Mouse (Mus musculus) kidney, adult 2 months (tissue): ENCODE measurements at regions not wholly inside any gene's neighbourhood (a gene's known extent, or its start where the extent isn't known, plus 50 kb on each side); places are given as distances from the start of the nearest gene placed in this dataset.

Experiments
- DNase-seq: peaks from one replicate; pipeline ENCODE4 v3.0.0; 2021
- H3K27ac ChIP-seq: fragments of 200-500 bp; 2 replicates; pipeline ENCODE4 v1.5.1; 2012; ENCODE audit warnings: low read depth, low read length, control low read depth, inconsistent platforms; ENCODE audit not compliant: insufficient read depth
- H3K27me3 ChIP-seq: fragments of 200-500 bp; replicated peaks from 2 replicates; pipeline ENCODE4 v1.6.1; 2012; ENCODE audit warnings: mild to moderate bottlenecking, moderate library complexity, low read length, inconsistent platforms; ENCODE audit not compliant: control insufficient read depth, insufficient read depth
- H3K36me3 ChIP-seq: fragments of 200-500 bp; 2 replicates; pipeline ENCODE4 v1.6.1; 2012; ENCODE audit warnings: mild to moderate bottlenecking, moderate library complexity, low read length, inconsistent platforms; ENCODE audit not compliant: control insufficient read depth, insufficient read depth
- H3K4me1 ChIP-seq: fragments of 200-500 bp; 2 replicates; pipeline ENCODE4 v1.6.1; 2011; ENCODE audit warnings: low read length; ENCODE audit not compliant: control insufficient read depth, insufficient read depth
- H3K4me3 ChIP-seq: fragments of 200-500 bp; 2 replicates; pipeline ENCODE4 v1.5.1; 2011; ENCODE audit warnings: mild to moderate bottlenecking, low read depth, low read length, control low read depth; ENCODE audit not compliant: insufficient read depth
- CTCF ChIP-seq: fragments of 200-500 bp; conservative IDR thresholded peaks from 2 replicates; pipeline ENCODE4 v1.5.1; 2011; ENCODE audit warnings: low read depth, mild to moderate bottlenecking, control low read depth, low read length, moderate library complexity, mixed read lengths; ENCODE audit not compliant: insufficient read depth, insufficient read length
- POLR2A ChIP-seq: fragments of 200-500 bp; IDR thresholded peaks from one replicate; pipeline ENCODE4 v1.6.1; 2011; ENCODE audit warnings: low read depth, low read length, control low read depth
- WGBS: fragments of 180-500 bp; shearing (Covaris S2); methylation state at CpG from one replicate; pipeline ENCODE4 v1.1.7; 2018; 5-methylcytosine and 5-hydroxymethylcytosine counted together

DNA sequence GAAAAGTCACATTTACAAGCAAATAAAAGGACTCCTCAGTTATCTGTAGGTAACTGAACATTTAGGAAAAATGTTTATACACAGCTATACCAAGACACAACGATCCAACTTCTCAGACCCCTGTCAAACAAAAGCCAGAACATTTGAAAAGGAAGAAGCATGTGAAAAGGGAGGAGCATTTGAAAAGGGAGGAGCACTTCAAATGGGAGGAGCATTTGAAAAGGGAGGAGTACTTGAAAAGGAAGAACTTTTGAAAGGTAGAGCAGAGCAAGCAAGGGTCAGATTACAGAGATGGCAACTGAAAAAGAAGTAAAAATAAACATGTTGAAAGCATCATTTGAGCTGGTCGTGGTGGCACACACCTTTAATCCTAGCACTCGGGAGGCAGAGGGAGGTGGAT lies 318.3 kb downstream of the Zfp706 start:
- no peaks in the 10 kb centered on the region for H3K36me3 ChIP-seq
- TF ChIP-seq POLR2A (no peak), CTCF (no peak)
- H3K27me3 ChIP-seq: no peaks in the 10 kb centered on the region
- WGBS: 81% methylated on average over 3 of the region's 3 CpGs
- no peaks in the 10 kb centered on the region for H3K4me1 ChIP-seq
- H3K27ac ChIP-seq: no peak overlapping the region
- no peak for DNase-seq
- H3K4me3 ChIP-seq: no peak overlapping the region

DNA sequence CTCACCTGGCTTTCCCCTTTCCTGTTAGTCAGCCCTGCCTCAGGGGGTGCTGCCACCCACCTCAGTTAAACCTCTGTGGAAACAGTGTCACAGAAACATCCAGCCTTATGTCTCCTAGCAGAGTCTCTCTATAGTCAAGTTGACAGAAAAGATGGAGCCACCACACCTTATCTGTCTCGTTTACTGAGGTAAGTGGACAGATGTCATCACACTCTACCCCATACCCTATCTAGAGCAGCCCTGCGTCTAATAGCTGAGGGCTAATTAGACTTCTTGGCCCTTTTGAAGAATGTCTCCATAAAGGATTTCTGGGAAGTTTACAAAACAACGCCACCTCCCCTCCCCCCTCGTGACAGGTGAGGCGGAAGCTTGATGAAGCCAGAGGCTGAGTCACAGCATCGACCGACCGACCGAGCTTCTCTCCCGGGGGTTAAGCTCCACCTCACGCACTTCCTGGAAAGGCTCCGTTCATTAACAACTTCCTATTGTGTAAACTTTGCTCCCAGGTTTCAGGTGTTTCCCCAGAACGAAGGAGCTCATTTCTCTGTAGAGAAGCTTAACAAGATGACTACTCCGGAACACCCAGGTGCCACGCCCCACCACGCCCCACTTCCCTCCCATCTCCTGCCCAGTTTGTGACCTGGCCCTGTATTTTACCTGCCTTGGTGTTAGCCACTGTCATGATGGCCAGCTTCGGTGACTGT lies 319.4 kb downstream of the Zfp706 start:
- Histone ChIP-seq H3K4me1 (no peaks in the 10 kb centered on the region), H3K36me3 (no peaks in the 10 kb centered on the region), H3K27me3 (no peaks in the 10 kb centered on the region), H3K4me3 (no peak overlapping the region), H3K27ac (no peak overlapping the region)
- DNase-seq: no peak
- TF ChIP-seq CTCF (no peak), POLR2A (no peak)
- WGBS: 9% methylated on average over 17 of the region's 17 CpGs

DNA sequence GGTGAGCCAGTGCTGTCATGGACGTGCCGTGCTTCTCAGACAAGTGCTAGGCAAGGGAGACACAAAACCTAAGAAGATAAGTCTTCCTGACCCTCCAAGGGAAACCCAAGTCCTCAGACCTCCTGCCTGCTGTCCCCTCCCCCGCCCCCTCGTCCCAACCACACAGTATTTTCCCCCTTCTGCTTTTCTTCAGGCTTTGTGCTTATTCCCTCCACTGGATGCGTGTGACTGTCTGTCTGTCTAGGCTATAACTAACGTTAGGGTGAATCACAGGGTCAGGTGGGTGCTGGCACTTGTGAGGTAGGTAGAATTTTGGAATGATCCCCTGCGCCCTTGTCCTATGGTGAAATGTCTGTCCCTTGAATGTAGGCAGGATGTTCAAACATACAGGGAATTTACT lies 322.9 kb downstream of the Zfp706 start:
- H3K27ac ChIP-seq: no peak overlapping the region
- WGBS: 80% methylated on average over 7 of the region's 7 CpGs
- H3K36me3 ChIP-seq: no peaks in the 10 kb centered on the region
- TF ChIP-seq POLR2A (no peak), CTCF (no peak)
- no peak for DNase-seq
- H3K4me1 ChIP-seq: 0 out of 2 replicates have a peak, but pooled peaks cover 4% of the 10 kb centered on the region
- H3K4me3 ChIP-seq: no peak overlapping the region
- H3K27me3 ChIP-seq: no peaks in the 10 kb centered on the region

DNA sequence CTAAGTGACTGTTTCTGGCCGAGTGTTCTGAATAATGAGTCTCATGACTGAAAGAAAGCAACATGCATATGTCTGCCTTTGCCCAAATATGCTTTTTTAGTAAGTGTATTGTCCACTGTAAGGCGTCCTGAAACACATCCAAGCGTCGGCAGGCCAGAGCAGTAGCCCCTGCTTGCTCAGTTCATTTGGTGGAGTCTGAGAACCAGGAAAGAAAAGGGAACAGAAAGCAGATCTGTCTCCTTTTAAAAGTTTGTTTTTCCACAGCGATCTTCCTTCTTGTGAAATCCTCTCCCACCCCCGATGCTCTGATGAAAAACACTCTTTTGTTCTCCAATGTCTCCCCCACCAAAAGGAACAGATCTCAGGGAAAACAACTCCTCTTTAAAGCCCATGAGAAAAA lies 324.7 kb downstream of the Zfp706 start:
- no peaks in the 10 kb centered on the region for H3K36me3 ChIP-seq
- DNase-seq: no peak
- 50% methylated on average over 6 of the region's 6 CpGs for WGBS
- 0 out of 2 replicates have a peak, but pooled peaks cover 4% of the 10 kb centered on the region for H3K4me1 ChIP-seq
- no peak overlapping the region for H3K27ac ChIP-seq
- no peaks in the 10 kb centered on the region for H3K27me3 ChIP-seq
- TF ChIP-seq POLR2A (no peak), CTCF (no peak)
- no peak overlapping the region for H3K4me3 ChIP-seq

- no peaks in the 10 kb centered on the region for H3K27me3 ChIP-seq
- H3K4me3 ChIP-seq: no peak overlapping the region
- DNase-seq: no peak
- no peak overlapping the region for H3K27ac ChIP-seq
- WGBS: 76% methylated on average over 5 of the region's 5 CpGs
- H3K4me1 ChIP-seq: 0 out of 2 replicates have a peak, but pooled peaks cover 4% of the 10 kb centered on the region
- TF ChIP-seq CTCF (no peak), POLR2A (no peak)
- H3K36me3 ChIP-seq: no peaks in the 10 kb centered on the region
Measured at GRCm38 (mm10) chr15:36682159-36682558, 325.4 kb downstream of the Zfp706 start.

DNA sequence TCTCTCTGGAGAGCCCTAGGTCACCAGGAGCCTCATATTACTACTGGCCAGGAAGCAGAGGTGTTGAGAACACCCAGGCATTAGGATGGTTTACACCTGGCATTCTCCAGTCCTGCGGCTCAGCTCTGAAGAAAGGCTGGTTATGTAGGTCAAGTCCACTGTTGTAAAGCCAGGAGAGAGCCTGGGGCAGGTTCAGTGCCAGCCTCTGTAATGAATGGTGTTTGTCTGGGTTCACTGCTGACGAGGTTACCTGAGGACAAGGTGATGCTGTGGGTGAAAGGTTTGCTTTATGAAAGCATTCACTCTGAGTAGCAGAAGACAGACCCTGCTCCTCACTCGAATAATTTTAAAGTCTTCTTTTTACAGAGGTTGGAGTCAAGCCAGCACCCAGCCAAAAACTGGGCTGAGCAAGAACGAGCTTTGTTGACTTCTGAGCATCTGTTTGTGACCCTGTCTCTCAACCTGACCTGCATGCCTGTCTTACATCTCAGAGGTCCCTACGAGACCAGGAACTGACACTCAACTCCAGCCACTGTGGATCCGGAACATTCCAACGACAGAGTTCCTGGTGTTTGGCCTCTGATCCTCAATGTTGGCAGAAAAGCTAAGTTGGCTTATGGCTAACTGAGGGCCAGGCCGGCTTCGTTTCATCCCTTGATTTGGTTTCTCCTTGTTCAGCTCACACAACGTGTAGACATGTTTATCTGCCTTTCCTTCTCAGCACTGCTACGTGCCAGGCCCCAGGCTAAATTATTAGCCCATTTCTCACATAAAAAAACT lies 327.0 kb downstream of the Zfp706 start:
- Histone ChIP-seq H3K27ac (no peak overlapping the region), H3K4me1 (0 out of 2 replicates have a peak, but pooled peaks cover 4% of the 10 kb centered on the region), H3K4me3 (no peak overlapping the region), H3K36me3 (no peaks in the 10 kb centered on the region), H3K27me3 (no peaks in the 10 kb centered on the region)
- 50% methylated on average over 11 of the region's 11 CpGs for WGBS
- peak; percentile 65 for DNase-seq
- no peak for TF ChIP-seq POLR2A
- TF ChIP-seq CTCF: no peak

DNA sequence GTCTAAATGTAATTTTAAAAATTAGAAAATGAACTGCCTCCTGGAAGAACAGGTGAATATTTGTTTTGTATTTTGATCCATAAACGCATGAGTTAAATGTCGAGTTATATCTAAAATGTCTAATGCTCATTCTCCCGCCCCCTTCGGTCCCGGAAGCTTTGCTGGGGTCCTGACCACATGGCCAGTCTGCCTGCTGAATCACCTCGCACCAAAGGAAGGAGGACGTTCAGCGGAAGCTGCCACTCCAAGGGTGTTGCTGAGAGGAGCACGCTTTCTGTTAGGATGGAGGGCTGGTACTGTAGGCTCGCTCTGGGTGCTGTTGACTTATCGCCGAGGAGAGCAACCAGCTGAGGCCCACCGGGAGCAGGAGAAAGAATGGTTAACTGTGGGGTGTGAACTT lies 328.0 kb downstream of the Zfp706 start:
- no peaks in the 10 kb centered on the region for H3K27me3 ChIP-seq
- no peaks in the 10 kb centered on the region for H3K36me3 ChIP-seq
- no peak for DNase-seq
- 0 out of 2 replicates have a peak, but pooled peaks cover 4% of the 10 kb centered on the region for H3K4me1 ChIP-seq
- H3K4me3 ChIP-seq: no peak overlapping the region
- WGBS: 90% methylated on average over 13 of the region's 13 CpGs
- H3K27ac ChIP-seq: no peak overlapping the region
- TF ChIP-seq CTCF (no peak), POLR2A (no peak)
